Mouse (Mus musculus) C2C12 (cell line): ENCODE measurements around the gene Fmnl3.

Experiments used
- CTCF ChIP-seq: IDR thresholded peaks from one replicate; pipeline ENCODE4 v1.5.1; 2011; ENCODE audit not compliant: control insufficient read depth, insufficient read depth, insufficient read length
- USF1 ChIP-seq: IDR thresholded peaks from one replicate; pipeline ENCODE4 v1.6.1; 2011; ENCODE audit warnings: low read depth, mild to moderate bottlenecking, control low read depth, moderate library complexity

GRCm38 (mm10) chr15:99290586-99290985, 79.7 kb downstream of the Fmnl3 start:
- TF ChIP-seq CTCF (no peak), USF1 (no peak)
